Mouse (Mus musculus): Measurements from ENCODE around the gene Olfr1123.

- TF ChIP-seq MAFK (IDR thresholded peaks at IDR 0.05; ENCODE audit: insufficient read depth, low read depth, low read length) (no peak), CHD2 (IDR thresholded peaks at IDR 0.05; ENCODE audit: low read depth, low read length) (no peak)
These were observed 32.5 kb upstream of the Olfr1123 start for GRCm38 (mm10) chr2:87383935-87384334.

Measured in ES-E14 (cell line).